Mouse (Mus musculus) megakaryocyte, embryonic 14.5 days (primary cell): Measurements from ENCODE around the gene Inpp4b.

Experiments
- FLI1 ChIP-seq: IDR thresholded peaks from 2 replicates; pipeline ENCODE4 v1.6.1; 2012; ENCODE audit warnings: low read length, inconsistent platforms, mixed read lengths
- GATA1 ChIP-seq: IDR thresholded peaks from 3 replicates; pipeline ENCODE4 v1.6.1; 2012; ENCODE audit warnings: mixed read lengths, low read length, inconsistent platforms, borderline replicate concordance

DNA sequence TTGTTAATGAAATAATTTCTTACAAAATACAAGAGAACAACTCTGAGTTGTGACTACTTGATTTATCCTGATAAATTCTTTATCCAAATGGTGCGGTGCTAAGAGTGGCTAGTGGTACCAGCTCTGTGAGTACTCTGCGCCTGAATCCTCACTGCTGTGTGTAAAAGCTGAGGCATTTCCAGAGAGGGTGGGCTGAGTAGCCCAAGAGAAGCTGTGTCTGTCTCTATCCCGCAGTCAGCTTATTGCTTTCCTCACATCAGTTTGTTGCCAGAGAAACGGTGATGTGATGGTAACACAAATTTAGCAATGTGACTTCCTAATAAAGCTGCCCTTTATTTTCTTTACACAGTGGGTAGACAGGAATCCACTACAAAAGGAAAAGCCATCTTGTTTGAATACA lies 29.5 kb downstream of the Inpp4b start:
- TF ChIP-seq GATA1 (no peak), FLI1 (no peak)
